Mouse (Mus musculus) layer of hippocampus, adult 11-12 months (tissue): ENCODE results near the gene Zbtb12.

ENCODE experiments used
- DNase-seq: peaks from one replicate; pipeline ENCODE4 v3.0.0; 2022; ENCODE audit warnings: low spot score

Zbtb12 gene

DNA sequence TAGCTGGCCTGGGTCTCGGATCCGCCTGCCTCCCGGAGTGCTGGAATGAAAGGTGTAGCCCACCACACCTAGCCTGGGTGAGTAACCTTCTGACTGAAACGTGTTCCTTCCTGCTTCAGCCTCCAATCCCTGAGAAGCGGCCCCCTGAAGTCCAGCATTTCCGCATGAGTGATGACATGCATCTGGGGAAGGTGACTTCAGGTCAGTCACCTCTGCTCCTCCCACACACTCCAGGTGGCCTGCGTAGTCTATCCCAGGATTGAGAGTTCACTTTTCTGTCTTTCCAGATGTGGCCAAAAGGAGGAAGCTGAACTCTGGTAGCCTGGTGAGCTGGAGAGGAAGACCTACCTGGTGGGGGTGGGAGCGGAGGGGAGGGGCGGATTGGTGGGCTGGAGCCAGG lies 23.6 kb downstream of the Zbtb12 start:
- DNase-seq = no peak

DNA sequence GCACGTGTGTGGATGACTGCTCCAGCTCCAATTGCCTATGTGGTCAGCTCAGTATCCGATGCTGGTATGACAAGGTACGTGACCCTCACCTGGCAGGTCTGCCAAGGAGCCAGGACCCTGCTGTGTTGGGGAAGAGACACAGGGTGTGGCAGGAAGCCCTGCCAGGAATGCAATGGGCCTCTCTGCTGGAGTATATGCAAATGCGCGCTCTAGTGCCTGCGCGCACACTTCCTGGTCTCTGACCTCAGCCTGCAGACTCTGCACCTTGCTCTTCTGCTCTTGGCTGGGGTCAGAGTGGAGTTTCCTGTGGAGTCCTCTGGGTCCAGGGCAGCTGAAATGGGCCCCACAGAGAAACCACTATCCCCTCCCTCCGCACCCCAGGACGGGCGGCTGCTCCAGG lies 31.7 kb downstream of the Zbtb12 start:
- DNase-seq = no peak

DNA sequence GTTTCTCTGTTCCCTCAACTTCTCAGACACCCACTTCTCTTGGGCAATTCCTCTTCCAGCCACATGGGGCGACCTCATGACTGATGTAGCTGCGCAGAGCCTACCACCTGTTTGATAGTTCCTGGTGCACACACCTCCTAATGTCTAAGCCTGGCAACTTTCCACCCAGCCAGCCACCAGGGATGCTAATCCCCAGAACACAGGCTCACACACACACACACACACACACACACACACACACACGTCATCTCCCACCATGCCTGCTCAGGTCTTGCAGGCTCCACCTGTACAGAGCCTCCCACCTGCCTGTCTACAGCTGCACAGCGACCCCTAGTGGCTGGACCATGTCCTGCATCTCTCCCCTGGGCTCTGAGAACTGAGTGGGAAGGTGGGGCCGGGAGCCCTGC lies 32.7 kb downstream of the Zbtb12 start:
- peak; percentile 70 for DNase-seq

DNA sequence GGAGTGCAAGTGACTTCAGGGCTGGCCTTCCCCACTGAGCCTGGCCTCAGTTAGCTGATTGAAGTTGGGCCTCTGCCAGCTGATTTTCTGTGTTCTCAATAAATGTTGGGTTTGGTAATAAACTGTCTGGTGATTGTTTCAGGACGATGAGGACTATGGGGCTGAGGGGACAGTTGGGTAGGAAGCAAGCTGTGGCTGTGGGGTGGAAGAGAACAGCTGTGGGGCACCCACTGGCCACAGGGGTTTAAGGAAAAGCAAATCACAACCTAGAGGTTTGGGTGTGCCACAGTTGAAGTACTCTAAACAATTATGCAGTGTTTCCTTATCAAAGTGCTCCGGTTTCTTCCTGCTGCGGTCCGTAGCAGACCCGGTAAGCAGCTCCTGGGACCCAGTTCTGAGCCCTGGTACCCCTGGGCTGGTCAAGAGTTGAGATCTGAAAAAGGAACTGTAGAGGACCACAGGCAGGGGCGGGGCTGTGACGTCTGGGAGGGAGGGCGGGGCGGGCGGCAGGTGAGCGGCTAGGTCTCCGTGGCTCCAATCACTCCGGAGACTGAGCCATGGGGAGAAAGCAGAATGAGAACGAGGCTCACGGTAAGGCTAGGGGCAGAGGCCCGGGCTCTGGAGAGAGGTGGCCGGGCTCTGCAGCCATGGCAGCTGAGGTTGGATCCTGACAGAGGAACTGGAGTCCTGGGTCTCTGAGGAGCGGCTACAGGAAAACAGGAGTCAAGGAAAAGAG lies 34.8 kb downstream of the Zbtb12 start, which contains the start of gene Slc44a4:
Gene Slc44a4 (plus strand): TSS at position 537 of the 736 bp plus-strand sequence.
- no peak for DNase-seq

DNA sequence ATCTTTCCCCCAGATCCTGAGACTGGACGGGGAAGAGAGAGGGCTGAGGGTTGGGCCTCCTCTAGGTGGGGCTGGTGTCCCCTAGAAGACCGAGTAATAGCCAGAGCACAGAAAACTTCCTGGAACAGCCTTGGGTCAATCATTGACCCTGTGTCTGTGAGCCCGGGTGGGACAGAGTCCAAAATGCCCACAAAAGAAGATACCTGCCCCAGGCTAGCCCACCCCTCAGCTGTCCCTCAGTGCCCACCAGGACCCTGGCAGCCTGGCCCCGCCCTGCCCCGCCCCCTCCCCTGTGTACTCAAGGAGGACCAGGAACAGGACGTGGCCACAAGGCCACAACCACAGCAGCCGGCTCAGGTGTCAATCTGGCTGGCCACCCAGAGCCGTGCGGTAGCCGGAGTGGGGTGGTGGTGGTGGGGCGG lies 36.1 kb downstream of the Zbtb12 start:
- DNase-seq = no peak

DNA sequence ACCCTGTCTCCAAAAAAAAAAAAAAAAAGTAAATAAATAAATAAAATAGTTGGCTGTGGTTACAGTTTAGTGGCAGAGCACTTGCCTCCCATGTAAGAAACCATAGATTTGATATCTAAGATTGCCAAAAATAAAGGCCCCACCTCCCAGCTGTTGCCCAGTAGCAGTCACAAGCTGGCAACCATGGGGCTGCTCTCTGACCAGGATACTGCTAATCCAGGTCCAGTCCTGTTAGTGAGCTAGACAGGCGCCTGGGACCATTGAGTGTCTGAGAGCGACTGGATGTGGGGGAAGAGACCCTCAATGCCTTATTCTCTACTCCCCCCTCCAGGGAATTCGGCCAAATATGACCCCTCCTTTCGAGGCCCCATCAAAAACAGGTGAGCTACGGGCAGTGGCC lies 37.0 kb downstream of the Zbtb12 start:
- no peak for DNase-seq

DNA sequence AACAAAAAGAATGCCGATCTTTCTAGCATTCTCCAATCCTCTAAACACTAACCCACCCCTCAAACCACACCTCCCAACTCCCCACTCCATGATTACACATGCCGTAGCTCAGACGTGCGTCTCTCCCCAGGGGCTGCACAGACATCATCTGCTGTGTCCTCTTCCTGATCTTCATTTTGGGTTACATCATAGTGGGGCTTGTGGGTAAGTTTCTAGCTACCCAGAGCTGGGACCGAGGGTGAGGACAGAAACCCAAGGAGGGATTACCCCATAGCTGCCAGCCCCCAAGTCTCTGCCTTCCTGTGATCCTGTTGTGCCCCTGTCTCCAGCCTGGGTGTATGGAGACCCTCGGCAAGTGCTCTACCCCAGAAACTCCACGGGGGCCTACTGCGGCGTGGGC lies 37.9 kb downstream of the Zbtb12 start:
- no peak for DNase-seq

DNA sequence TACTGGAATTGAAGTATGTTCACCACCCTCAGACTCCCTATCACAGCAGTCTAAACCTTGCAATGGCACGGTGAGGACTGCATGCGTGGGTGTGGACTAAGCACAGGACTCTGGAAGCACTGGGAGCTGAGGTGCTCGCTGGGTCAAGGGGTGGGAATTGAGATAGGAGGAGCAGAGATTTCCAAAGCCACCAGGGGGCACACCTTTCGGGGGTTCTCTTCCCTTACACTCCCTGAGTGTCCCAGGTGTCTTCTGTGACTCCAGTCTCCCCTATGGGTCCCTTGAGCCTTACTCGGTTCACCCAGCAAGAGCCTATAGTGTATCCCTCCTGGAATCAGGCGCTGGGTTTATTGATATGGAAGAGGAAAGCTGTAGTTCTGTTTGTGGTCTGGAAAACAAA lies 43.7 kb downstream of the Zbtb12 start:
- no peak for DNase-seq

DNA sequence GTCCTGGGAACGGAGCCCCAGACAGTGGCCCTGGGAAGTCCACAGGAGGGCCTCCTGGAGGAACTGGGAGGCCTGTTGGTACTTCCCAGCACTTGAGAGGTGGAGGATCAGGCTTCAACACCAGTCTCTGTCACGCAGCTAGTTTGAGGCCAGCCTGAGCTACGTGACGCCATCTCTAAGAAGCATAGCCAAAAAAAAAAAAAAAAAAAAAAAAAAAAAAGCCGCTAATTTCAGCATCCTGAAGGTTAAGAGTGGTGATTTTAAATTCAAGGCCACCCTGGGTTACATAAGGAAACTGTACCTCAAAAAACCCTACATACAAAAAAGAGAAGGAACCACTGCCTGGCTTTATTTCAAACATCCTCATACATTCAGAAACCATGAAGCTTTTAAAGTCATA lies 45.0 kb downstream of the Zbtb12 start:
- no peak for DNase-seq

DNA sequence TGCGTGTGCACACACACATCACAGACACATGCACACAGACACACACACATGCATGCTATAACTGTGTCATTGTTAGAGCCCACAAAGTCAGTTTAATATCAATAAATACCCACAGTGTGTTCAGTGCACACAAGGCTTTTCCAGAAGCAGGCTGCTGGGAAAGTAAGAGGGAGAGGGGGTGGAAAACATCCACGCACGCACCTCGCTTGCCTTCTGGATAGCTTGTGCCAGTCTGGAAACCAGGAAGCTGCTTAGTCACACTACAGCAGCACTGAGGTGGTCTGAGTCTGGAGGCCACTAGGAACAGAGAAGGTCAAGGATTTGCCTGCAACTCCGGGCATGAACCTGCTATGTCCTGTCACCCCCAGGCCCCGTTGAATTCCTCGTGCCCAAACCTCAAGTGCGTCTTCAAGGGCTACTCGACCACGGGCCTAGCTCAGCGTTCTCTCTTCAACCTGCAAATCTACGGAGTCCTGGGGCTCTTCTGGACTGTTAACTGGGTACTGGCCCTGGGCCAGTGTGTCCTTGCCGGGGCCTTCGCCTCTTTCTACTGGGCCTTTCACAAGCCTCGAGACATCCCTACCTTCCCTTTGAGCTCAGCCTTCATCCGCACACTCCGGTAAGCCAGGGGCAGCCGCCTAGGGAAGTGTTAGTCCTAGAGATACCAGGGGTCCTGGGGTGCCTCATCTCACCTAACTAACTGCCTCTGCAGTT lies 48.2 kb downstream of the Zbtb12 start:
- DNase-seq = no peak

DNA sequence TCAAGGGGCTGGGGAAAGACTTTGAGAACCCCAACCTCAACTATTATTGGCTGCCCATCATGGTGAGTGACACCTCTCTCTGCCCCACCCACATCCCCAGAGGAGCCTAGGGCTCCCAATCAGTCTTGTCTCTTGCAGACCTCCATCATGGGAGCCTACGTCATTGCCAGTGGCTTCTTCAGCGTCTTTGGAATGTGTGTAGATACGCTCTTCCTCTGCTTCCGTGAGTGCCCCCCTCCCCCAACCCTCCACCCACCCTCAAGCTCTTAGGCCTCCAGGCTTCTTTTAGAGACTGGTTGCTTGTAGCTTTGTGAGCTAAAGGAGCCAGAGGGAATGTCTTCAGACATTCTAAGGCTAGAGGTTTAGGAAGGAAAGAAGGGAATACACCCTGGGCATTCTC lies 49.6 kb downstream of the Zbtb12 start:
- no peak for DNase-seq

DNA sequence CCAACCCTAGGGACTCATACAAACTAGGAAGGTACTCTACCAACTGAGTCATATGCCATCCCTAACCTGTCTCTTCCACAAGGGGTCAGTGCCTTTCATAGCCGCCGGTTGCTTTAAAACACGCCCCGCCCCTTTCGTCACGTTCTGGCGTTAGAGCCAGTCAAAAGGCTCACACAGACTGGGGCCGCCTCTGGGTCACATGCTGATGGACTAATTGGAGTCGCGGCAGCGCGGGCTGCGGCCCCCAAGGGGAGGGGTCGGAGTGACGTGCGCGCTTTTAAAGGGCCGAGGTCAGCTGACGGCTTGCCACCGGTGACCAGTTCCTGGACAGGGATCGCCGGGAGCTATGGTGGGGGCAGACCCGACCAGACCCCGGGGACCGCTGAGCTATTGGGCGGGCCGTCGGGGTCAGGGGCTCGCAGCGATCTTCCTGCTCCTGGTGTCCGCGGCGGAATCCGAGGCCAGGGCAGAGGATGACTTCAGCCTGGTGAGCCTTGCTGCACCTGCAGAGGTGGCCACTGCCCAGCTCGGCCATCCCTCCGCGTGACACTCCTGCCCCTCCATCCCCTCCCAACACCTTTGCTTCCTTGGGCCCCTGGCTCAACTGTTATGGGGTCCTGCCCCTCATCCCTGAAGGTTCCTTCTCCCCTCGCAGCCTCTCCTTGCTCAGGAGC lies 51.9 kb downstream of the Zbtb12 start, which contains the start of gene Neu1:
Gene Neu1 (plus strand): TSS at position 193 of the 674 bp plus-strand sequence.
- DNase-seq = peak; percentile 99

DNA sequence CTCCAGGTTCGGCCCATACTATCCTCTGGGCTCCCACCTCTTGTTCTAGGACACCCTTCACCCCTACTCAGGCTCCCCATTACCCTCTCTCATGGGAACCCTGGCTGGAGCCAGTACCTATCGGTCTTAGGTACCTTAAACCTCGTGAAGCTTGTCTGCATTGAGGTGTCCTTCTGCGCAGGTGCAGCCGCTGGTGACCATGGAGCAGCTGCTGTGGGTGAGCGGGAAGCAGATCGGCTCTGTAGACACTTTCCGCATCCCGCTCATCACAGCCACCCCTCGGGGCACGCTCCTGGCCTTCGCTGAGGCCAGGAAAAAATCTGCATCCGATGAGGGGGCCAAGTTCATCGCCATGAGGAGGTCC lies 52.4 kb downstream of the Zbtb12 start:
- DNase-seq = no peak

DNA sequence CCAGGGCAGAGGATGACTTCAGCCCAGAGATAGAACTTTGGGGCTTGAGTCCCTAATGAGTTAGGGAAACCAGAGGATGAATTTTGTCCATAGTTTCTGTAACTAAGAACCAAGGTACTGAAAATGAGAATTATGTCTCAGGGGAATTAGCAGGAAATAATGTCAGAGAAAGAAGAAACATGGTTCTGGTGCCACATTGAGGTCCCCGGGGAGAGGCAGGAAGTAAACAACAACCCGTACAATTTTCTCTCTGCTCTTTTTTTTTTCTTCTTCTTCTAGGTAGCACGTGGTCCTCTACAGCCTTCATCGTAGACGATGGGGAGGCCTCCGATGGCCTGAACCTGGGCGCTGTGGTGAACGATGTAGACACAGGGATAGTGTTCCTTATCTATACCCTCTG lies 53.0 kb downstream of the Zbtb12 start:
- DNase-seq = no peak

DNA sequence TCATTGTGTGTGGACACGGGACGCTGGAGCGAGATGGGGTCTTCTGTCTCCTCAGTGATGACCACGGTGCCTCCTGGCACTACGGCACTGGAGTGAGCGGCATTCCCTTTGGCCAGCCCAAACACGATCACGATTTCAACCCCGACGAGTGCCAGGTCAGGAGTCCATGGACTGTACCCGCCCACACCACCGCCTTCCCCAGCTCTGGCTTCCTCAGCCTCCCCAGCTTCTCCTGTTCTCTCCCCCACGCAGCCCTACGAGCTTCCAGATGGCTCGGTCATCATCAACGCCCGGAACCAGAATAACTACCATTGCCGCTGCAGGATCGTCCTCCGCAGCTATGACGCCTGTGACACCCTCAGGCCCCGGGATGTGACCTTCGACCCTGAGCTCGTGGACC lies 54.7 kb downstream of the Zbtb12 start:
- no peak for DNase-seq

DNA sequence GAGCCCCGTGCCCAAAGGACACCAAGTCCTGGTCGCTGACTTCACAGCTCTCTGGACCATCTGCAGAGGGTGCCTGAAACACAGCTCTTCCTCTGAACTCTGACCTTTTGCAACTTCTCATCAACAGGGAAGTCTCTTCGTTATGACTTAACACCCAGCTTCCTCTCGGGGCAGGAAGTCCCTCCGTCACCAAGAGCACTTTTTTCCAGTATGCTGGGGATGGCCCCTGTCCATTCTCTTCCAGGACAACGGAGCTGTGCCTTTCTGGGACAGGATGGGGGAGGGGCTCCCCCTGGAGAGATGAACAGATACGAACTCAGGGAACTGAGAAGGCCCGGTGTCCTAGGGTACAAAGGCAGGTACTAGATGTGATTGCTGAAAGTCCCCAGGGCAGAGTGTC lies 55.5 kb downstream of the Zbtb12 start:
- DNase-seq = no peak

DNA sequence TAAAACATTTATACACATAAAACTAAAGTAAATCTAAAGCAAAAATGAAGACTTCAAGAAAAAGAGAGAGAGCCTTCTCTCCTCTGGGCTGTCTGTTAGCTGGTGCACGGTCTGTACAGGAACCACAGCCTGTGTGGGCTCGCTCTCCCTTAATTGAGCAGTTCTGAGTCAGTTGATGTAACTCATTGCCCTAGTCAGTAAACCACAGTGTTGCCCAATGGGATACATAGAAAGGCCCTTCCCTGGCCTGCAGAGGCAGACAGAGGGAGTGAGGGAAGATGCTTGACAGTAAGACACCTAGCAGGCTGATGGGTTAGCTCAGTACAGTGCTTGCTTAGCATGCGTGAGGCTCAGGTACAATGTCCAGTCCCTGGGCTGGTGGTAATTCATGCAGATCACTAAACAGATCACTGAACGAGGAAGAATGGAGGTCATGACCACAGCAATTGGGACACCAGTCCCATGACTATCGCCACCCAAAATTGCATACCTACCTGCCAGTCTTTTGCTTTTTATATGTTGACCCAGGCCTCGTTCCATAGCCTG lies 58.8 kb downstream of the Zbtb12 start:
- no peak for DNase-seq

DNA sequence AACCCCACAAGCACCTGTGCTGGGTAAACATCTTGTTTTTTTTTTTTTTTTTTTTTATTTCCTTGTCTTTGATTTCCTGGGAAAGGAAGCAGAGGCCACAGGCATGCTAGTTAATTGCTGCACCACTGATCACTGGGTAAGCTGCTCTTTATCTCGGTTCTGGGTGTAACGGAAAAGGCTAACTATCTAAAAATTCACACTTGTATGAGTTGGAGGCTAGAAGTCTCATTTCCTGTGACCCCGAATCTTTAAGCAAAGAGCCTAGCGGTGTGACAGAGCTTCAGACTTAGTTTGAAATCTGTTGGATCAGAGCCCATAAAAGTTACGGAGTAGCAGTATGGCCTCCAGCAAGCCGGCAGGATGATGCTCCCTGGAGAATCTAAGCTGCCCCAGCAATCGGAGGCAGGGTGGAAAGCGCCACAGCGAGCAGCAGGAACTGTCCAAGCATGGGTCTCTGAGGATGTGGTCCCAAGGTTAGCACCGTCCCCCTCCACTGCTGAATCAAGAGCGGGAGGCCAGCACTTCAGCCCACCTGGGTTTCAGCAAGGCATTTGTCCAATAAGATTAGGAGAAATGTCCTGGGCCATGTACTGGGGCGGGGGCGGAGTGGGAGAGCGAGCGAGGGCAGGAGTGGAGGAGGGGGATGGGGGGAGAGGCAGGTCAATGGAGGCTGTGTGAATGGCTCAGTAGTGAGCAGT lies 62.2 kb downstream of the Zbtb12 start:
- no peak for DNase-seq

DNA sequence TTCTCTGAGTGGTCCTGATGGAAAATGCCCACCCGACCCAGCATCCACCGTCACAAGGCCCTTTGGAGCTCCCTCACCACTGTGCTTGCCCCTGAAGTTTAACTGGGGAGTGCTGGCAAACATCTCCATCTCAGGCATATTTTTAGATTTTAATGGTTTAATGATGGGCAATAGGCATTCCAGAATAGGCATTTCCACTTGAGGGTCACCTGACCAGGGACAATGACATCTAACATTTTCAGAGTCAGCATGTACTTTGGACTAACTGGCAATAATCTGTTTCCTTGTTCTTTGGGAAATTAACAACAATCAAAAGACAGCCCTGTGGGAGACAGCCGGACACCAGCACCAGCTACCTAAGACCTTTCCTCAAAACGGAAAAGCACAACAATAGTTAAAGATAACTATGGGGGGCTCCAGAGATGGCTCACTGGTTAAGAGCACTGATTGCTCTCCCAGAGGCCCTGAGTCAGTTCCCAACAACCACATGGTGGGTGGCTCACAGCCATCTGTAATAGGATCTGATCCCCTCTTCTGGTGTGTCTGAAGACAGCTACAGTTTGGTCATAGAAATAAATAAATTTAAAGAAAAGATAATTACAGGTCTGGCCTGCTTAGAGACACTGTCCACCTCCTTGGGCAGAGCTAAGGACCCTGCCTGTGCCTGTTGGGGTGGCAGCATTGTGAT lies 64.0 kb downstream of the Zbtb12 start:
- DNase-seq = no peak

DNA sequence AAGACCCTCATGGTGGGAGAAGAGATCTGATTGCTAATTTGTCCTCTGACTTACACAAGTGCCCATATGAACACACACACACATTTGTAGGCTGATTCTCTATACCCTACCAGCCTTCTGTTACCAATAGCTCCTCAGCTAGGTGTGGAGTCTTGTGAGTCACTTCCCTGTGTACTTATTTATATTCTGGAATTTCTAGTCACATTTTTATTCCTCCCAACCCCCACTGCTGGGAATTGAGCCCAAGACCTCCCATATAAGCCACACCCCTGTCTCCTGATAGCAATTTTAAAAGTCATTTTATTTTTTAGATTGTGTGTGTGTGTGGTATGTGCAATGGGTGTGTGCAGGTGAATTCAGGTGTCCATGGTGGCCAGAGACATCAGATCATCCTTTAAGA lies 65.1 kb downstream of the Zbtb12 start:
- no peak for DNase-seq
